Mouse (Mus musculus): ENCODE results near the gene Ppp2r5a. TPM values are rescaled to one million over a fixed set of nuclear protein-coding genes. Genes with fewer than 3 reads are reported as not detected.

Gene Ppp2r5a
- polyA plus RNA-seq, 1 experiment = 60.4 TPM

DNA sequence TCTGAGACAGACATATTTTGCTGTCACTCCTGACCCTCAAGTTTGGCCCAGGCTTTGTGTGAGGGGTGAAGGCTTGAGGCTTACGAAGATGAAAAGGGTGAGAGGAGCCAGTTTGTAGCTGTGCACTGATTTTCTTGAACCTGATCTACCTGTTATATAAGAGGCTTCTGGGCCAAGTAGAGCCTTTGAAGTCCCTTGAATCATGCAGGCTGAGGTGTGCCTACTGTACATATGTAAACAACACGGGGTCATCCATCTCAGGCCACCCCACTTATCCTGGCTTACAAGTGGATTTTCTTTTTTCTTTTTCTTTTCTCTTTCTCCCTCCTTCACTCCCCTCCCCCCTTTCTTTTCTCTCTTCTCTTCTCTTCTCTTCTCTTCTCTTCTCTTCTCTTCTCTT lies 54.5 kb downstream of the Ppp2r5a start:
- no peak overlapping the region for H3K4me3 ChIP-seq (ENCODE audit: insufficient read depth, low read length)
- H3K27ac ChIP-seq (ENCODE audit: insufficient read depth, low read length) = no peak overlapping the region
- TF ChIP-seq POLR2A (IDR thresholded peaks at IDR 0.05; ENCODE audit: low read depth, low read length) (no peak), CTCF (IDR thresholded peaks at IDR 0.05; ENCODE audit: borderline replicate concordance, insufficient read depth, low read length) (no peak)
- H3K4me1 ChIP-seq (ENCODE audit: control insufficient read depth, insufficient read depth, low read length) = 0 out of 2 replicates have a peak, but pooled peaks cover 3% of the 10 kb centered on the region

DNA sequence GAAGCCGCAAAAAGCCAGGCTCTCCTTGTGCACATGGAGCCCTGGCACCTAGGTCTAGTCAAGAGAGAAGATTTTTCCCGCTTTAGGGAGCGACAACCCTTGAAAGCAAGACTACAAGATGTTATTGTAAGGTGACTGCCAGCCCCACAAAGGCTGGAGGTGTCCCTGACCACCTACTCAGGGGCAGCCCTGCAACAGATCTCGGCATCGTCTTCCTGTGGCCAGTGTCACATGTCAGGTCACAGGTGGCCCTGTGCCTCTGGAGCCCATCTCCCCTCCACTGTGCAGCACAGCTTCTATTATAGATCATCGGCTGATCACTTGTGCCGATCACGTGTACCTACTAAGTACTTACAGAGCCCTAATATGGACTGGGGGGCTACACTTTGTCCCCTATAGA lies 55.5 kb downstream of the Ppp2r5a start:
- no peaks in the 10 kb centered on the region for H3K4me1 ChIP-seq (ENCODE audit: control insufficient read depth, insufficient read depth, low read length)
- no peak overlapping the region for H3K27ac ChIP-seq (ENCODE audit: insufficient read depth, low read length)
- no peak overlapping the region for H3K4me3 ChIP-seq (ENCODE audit: insufficient read depth, low read length)
- TF ChIP-seq CTCF (IDR thresholded peaks at IDR 0.05; ENCODE audit: borderline replicate concordance, insufficient read depth, low read length) = no peak
- no peak for TF ChIP-seq POLR2A (IDR thresholded peaks at IDR 0.05; ENCODE audit: low read depth, low read length)

DNA sequence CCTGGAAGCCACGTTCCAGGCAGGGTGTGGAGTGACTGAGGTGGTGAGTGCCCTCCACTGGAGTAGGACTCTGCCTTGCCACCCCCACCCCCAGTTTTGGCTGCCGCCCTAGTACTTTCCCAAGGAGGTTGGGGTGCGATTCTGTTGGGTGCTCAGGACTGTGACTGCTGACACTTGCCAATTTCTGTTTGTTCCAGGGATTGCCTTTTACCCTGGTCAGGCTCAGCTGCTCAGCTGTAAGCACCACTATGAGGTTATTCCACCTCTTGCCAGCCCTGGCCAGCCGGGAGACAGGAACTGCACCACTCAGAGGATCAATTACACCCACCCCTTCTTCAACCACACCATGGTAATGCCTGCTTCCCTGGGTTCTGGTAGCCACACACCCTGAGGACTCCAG lies 62.5 kb downstream of the Ppp2r5a start:
- no peak overlapping the region for H3K27ac ChIP-seq (ENCODE audit: insufficient read depth, low read length)
- no peak overlapping the region for H3K4me3 ChIP-seq (ENCODE audit: insufficient read depth, low read length)
- TF ChIP-seq POLR2A (IDR thresholded peaks at IDR 0.05; ENCODE audit: low read depth, low read length) (no peak), CTCF (IDR thresholded peaks at IDR 0.05; ENCODE audit: borderline replicate concordance, insufficient read depth, low read length) (no peak)
- H3K4me1 ChIP-seq (ENCODE audit: control insufficient read depth, insufficient read depth, low read length) = no peaks in the 10 kb centered on the region

DNA sequence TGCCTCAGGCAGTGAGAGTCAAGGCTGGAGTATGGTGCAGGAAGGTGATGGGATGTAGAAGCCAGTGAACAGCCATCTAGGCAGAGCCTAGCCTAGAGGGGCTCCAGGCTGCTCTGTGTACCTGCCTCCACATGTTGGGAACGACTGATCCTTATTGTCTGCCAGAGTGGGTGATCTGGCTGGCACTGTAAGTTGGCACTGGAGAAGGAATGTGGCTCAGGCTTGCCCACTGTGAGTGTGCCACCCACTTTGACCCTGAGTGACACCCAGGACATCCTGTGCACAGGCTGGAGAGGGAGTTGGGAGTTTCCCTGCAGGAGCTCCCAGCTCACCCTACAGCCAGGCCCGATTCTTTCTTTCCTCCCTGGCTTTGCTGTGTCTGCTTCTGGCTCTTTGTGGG lies 63.2 kb downstream of the Ppp2r5a start:
- TF ChIP-seq POLR2A (IDR thresholded peaks at IDR 0.05; ENCODE audit: low read depth, low read length) (no peak), CTCF (IDR thresholded peaks at IDR 0.05; ENCODE audit: borderline replicate concordance, insufficient read depth, low read length) (no peak)
- Histone ChIP-seq H3K4me1 (ENCODE audit: control insufficient read depth, insufficient read depth, low read length) (no peaks in the 10 kb centered on the region), H3K4me3 (ENCODE audit: insufficient read depth, low read length) (no peak overlapping the region), H3K27ac (ENCODE audit: insufficient read depth, low read length) (no peak overlapping the region)

DNA sequence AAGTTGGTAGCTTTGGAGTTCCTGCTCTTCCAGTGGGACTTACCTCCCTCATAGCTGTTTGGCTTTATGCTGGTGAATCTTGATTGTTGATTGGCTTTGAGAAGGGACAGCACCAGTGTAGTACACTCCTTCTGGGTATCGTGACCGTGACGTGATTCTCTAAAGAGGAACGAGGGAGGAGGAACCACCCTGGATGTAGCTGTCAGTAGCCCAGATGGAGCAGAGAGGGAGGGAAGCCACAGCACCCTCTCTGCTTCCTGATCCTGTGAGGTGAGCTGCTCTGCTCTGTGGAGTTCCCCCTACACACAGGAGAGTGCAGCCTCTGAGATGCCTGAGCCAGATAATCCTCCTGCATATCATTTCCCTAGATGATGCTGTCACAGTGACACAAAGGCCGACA lies 68.6 kb downstream of the Ppp2r5a start:
- Histone ChIP-seq H3K4me3 (ENCODE audit: insufficient read depth, low read length) (no peak overlapping the region), H3K4me1 (ENCODE audit: control insufficient read depth, insufficient read depth, low read length) (no peaks in the 10 kb centered on the region), H3K27ac (ENCODE audit: insufficient read depth, low read length) (no peak overlapping the region)
- TF ChIP-seq POLR2A (IDR thresholded peaks at IDR 0.05; ENCODE audit: low read depth, low read length) (no peak), CTCF (IDR thresholded peaks at IDR 0.05; ENCODE audit: borderline replicate concordance, insufficient read depth, low read length) (no peak)

DNA sequence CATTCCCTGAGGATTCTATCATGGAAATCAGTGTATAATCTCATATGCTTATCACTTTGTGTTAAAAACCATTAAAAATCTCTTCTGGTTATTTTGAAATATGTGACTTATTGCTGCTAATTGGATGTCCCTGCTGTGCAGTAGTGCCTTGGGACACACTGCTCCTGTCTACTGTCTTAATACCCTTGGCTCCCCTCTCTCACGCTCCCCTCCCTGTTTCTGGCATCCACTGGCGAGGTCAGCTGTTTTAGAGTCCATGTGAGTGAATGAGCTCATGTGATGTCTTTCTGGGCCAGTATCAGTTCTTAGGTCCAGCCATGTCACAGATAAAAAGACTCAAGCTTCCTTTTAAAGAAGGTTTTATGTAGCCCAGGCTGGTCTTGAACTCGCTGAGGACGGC lies 72.7 kb downstream of the Ppp2r5a start:
- no peak for TF ChIP-seq CTCF (IDR thresholded peaks at IDR 0.05; ENCODE audit: borderline replicate concordance, insufficient read depth, low read length)
- TF ChIP-seq POLR2A (IDR thresholded peaks at IDR 0.05; ENCODE audit: low read depth, low read length) = no peak
- Histone ChIP-seq H3K4me1 (ENCODE audit: control insufficient read depth, insufficient read depth, low read length) (no peaks in the 10 kb centered on the region), H3K4me3 (ENCODE audit: insufficient read depth, low read length) (no peak overlapping the region), H3K27ac (ENCODE audit: insufficient read depth, low read length) (no peak overlapping the region)

DNA sequence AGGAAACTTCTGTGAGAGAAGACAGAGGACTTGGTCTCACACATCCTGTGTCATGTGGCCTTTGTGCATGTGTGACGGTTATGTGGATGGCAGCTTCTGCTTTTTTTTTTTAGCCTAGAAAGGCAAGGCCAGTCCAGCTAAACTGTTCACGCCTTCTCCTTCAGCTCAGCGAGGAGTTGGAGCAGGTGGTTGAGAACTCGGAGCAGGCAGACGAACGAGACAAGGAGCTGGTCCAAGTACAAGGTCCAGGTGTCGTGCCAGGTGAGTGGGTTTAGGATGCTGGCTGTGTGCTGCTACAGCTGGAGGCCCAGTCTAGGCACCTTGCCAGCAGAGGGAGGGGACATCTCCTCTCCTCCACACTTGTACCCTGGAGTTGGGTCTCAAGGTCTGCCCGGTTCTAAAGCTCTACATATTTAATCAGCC lies 75.0 kb downstream of the Ppp2r5a start:
- Histone ChIP-seq H3K4me3 (ENCODE audit: insufficient read depth, low read length) (no peak overlapping the region), H3K27ac (ENCODE audit: insufficient read depth, low read length) (no peak overlapping the region), H3K4me1 (ENCODE audit: control insufficient read depth, insufficient read depth, low read length) (no peaks in the 10 kb centered on the region)
- TF ChIP-seq POLR2A (IDR thresholded peaks at IDR 0.05; ENCODE audit: low read depth, low read length) (no peak), CTCF (IDR thresholded peaks at IDR 0.05; ENCODE audit: borderline replicate concordance, insufficient read depth, low read length) (no peak)

DNA sequence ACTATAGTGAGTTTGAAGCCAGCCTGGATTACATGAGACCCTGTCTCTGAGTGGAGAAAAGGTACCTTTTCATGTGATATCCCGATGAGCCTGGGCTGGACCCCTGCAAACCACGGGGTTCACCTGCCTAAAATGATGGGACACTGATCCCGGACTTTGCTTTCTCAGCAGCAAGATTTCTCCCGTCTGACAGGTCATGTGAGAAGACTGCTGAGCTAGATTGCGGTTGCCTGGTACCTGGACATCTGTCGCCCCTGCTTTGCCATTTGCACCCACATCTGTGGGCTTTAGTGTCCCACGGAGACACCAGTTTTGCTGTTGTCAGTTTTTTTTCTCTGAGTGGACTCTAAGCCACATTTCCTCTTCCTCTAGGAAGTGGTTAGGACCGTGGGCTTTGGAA lies 75.8 kb downstream of the Ppp2r5a start:
- H3K4me3 ChIP-seq (ENCODE audit: insufficient read depth, low read length) = no peak overlapping the region
- H3K4me1 ChIP-seq (ENCODE audit: control insufficient read depth, insufficient read depth, low read length) = no peaks in the 10 kb centered on the region

DNA sequence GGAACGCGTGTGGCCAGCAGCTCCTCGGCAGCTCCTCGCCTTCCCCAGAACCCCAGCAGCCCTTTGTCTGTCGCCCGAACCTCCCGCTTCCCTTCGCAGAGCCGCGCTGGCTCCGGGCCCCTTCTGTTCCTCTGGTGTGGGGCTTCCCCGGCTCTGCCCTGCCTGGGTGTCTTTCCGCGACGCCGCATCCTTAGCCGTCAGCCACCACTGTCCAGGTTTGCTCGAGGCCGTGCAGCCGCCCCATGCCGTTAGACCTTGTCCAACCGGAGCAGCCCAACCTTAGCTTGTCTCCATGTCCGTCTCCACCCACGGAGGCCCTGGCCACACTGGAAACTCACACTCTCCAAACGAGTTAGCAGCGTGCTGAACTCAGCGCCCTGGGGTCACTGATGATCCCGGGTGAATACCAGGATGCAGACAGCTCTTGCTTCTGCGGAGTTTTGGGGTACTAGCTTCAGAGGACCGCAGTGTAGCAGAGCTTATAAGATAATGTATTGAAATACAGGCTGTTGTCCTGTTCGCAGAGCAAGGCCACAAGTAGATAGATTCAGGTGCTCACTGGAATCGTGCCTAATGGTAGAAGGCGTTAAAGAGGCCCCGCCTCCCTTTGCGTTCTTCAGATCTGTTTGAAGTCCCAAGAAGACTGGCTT lies 76.7 kb downstream of the Ppp2r5a start:
- H3K27ac ChIP-seq (ENCODE audit: insufficient read depth, low read length) = no peak overlapping the region

More for the DNA sequence above, 75.8 kb downstream of the Ppp2r5a start:
- TF ChIP-seq CTCF (IDR thresholded peaks at IDR 0.05; ENCODE audit: borderline replicate concordance, insufficient read depth, low read length) (no peak), POLR2A (IDR thresholded peaks at IDR 0.05; ENCODE audit: low read depth, low read length) (no peak)
- no peak overlapping the region for H3K27ac ChIP-seq (ENCODE audit: insufficient read depth, low read length)

DNA sequence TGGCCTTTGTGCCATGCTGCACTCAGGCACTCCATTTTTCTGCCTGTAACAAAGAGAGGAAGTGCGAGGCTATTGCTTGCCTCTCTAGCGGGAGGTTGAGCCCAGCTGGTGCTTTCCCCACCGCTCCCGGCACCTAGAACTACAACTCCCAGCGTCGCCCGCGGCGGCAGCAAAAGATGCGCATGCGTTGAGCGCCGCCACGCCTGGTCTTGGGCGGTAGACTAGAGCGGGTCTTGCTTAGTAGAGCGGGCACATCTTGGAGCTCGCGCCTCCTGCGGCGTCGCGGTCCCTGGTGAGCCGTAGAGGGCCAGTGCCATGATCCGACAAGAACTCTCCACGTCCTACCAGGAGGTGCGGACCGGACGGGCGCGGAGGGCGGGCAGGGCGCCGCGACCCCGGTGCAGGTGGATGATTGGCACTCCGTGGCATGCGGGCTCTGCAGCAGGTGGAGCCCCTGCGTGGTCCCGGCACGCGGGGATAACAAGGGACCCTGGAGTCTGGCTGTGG lies 77.3 kb downstream of the Ppp2r5a start, which contains the start of gene Tmem206:
TSS of gene Tmem206 (plus strand) at position 187 of the 507 bp plus-strand sequence.
- TF ChIP-seq CTCF (IDR thresholded peaks at IDR 0.05; ENCODE audit: borderline replicate concordance, insufficient read depth, low read length) (no peak), POLR2A (IDR thresholded peaks at IDR 0.05; ENCODE audit: low read depth, low read length) (peak; percentile 94)

More for the DNA sequence above, 76.7 kb downstream of the Ppp2r5a start:
- no peak for TF ChIP-seq POLR2A (IDR thresholded peaks at IDR 0.05; ENCODE audit: low read depth, low read length)
- TF ChIP-seq CTCF (IDR thresholded peaks at IDR 0.05; ENCODE audit: borderline replicate concordance, insufficient read depth, low read length) = no peak
- Histone ChIP-seq H3K4me3 (ENCODE audit: insufficient read depth, low read length) (peak overlapping the region; percentile 57), H3K4me1 (ENCODE audit: control insufficient read depth, insufficient read depth, low read length) (no peaks in the 10 kb centered on the region)

More for the DNA sequence above, 77.3 kb downstream of the Ppp2r5a start, which contains the start of gene Tmem206:
- Histone ChIP-seq H3K27ac (ENCODE audit: insufficient read depth, low read length) (no peak within 1 kb of the TSS), H3K4me1 (ENCODE audit: control insufficient read depth, insufficient read depth, low read length) (no peaks in the 10 kb centered on the region), H3K4me3 (ENCODE audit: insufficient read depth, low read length) (peak within 1 kb of the TSS; percentile 57)
